In genomic region chr15:80254847-80255645, GRCm38 (mm10) we compare ENCODE assay signal across 8 mouse cellular contexts. TPM values are rescaled to one million over a fixed set of nuclear protein-coding genes. Genes with fewer than 3 reads are reported as not detected.
DNase-seq lines count a peak whose midpoint lies in the region; ATAC-seq lines count a peak whose summit lies in the region.

Gene Atf4 (plus strand): TSS chr15:80255184.

- WGBS in hindbrain, embryonic 15.5 days = under 1% methylated on average over 57 of the region's 62 CpGs

- peak within 1 kb of the TSS; percentile 94 for H3K4me3 ChIP-seq in hindbrain, embryonic 15.5 days

- DNase-seq in T-cell, adult 2 months (ENCODE audit: low spot score) = peak; percentile 99
- DNase-seq in cerebellum, postnatal 36 days = peak; percentile 99
- peak; percentile 99 to 100 for DNase-seq in frontal cortex, postnatal 36 days (ENCODE audit: low spot score in 2 of 2)
- peak; percentile 97 for DNase-seq in left cerebral cortex, adult 11 months (ENCODE audit: low spot score)
- DNase-seq in lung, postnatal 4 days = peak; percentile 97 to 99
- peak; percentile 98 for DNase-seq in retina, postnatal 7 days (ENCODE audit: low read depth, low spot score)
- DNase-seq in urinary bladder, adult 2 months (ENCODE audit: low spot score) = peak; percentile 100

- peaks cover 36% of the 10 kb centered on the region for H3K4me1 ChIP-seq in hindbrain, embryonic 15.5 days (replicated peaks)

- H3K27me3 ChIP-seq in hindbrain, embryonic 15.5 days = no peaks in the 10 kb centered on the region

- no peaks in the 10 kb centered on the region for H3K9me3 ChIP-seq in hindbrain, embryonic 15.5 days

- H3K36me3 ChIP-seq in hindbrain, embryonic 15.5 days = peaks cover 44% of the 10 kb centered on the region

- H3K4me2 ChIP-seq in hindbrain, embryonic 15.5 days = peak within 1 kb of the TSS; percentile 88

- peak within 1 kb of the TSS; percentile 99 for H3K27ac ChIP-seq in hindbrain, embryonic 15.5 days (replicated peaks)

- ATAC-seq in hindbrain, embryonic 15.5 days (ENCODE audit: low FRiP score, low read depth) = peak; percentile 97

- peak within 1 kb of the TSS; percentile 100 for H3K9ac ChIP-seq in hindbrain, embryonic 15.5 days

RNA-seq across cellular contexts. Expression of gene Atf4, which starts in this region (rescaled TPM):
- polyA plus RNA-seq in hindbrain, embryonic 15.5 days (2015; fragmentation: Nextera tagmentation; extraction: Ambion mirVana) = 112 and 116 TPM in 2 replicates
- polyA plus RNA-seq in urinary bladder, adult 2 months (2012; rRNA removed) = 211 and 346 TPM in 2 replicates

Comparison
In these comparisons a context has a peak if more than half of its experiments do, and no peak if none do; other contexts are left out.
1. Peak in every context shown above with its lines: DNase-seq, ATAC-seq, H3K4me3 ChIP-seq and H3K27ac ChIP-seq.